Mouse (Mus musculus) erythroblast, embryonic 14.5 days (primary cell): Measurements from ENCODE around the gene Tspoap1. TPM values are rescaled to one million over a fixed set of nuclear protein-coding genes. Genes with fewer than 3 reads are reported as not detected.

Experiments
- H3K27me3 ChIP-seq: 2 replicates; pipeline ENCODE4 v1.6.1; 2012; ENCODE audit warnings: inconsistent platforms; ENCODE audit not compliant: control insufficient read depth
- H3K36me3 ChIP-seq: 2 replicates; pipeline ENCODE4 v1.6.1; 2012; ENCODE audit warnings: mild to moderate bottlenecking, inconsistent platforms; ENCODE audit not compliant: control insufficient read depth
- H3K4me1 ChIP-seq: 2 replicates; pipeline ENCODE4 v1.6.1; 2012; ENCODE audit warnings: inconsistent platforms; ENCODE audit not compliant: control insufficient read depth
- H3K4me3 ChIP-seq: replicated peaks from 2 replicates; pipeline ENCODE3; 2012; ENCODE audit warnings: moderate library complexity, mild to moderate bottlenecking, inconsistent platforms
- H3K9me3 ChIP-seq: 2 replicates; pipeline ENCODE4 v1.6.1; 2012; ENCODE audit warnings: low read length, inconsistent platforms, mixed read lengths; ENCODE audit not compliant: control insufficient read depth
- GATA1 ChIP-seq: IDR thresholded peaks from 2 replicates; pipeline ENCODE4 v1.6.1; 2012; ENCODE audit warnings: low read length, inconsistent platforms, mixed read lengths
- TAL1 ChIP-seq: IDR thresholded peaks from 3 replicates; pipeline ENCODE4 v1.6.1; 2012; ENCODE audit warnings: low read length, inconsistent platforms, mixed read lengths
- polyA plus RNA-seq: library from polyadenylated mRNA; stranded (reverse); fragments of >175 nt; gene quantifications from 2 replicates; pipeline ENCODE4 v1.2.3, GENCODE M21; 2012

The Tspoap1 gene
- polyA plus RNA-seq, 1 experiment: 0.71 TPM

DNA sequence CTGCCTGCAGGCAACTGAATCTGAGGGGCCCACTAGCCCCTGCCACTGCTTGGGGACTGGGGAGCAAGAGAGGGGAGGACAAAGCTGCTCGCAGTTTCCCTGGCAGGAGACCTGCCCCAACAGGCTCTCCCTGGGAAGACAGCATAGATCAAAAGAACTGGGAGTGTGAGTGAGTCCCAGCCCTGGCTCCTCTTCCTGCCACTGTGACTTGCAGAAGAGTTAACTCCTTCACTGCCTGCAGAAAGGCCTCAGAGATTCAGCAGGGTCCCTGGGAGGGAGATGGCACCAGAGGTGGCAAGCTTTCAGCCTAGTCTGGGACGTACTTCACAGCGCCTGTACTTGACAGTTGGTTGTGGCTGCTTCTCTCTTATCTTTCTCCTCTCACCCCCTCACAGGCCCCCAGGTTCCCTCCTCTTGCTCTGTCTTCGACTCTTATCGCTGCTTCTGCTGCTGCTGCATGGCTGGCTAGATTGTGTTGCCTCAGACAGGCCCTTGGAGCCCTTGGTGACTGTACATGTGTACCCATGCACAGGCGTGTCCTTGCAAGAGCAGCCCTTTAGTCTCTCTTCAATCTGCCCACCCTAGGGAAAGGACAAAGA is 34.3 kb upstream of the Tspoap1 start:
- peaks cover 92% of the 10 kb centered on the region for H3K4me1 ChIP-seq
- no peaks in the 10 kb centered on the region for H3K27me3 ChIP-seq
- peak; percentile 81 for TF ChIP-seq TAL1
- TF ChIP-seq GATA1: peak; percentile 95
- peak overlapping the region; percentile 57 for H3K4me3 ChIP-seq
- H3K9me3 ChIP-seq: peaks cover 3% of the 10 kb centered on the region; the same call in 1 of the 2 replicates
- peaks cover 39% of the 10 kb centered on the region for H3K36me3 ChIP-seq

DNA sequence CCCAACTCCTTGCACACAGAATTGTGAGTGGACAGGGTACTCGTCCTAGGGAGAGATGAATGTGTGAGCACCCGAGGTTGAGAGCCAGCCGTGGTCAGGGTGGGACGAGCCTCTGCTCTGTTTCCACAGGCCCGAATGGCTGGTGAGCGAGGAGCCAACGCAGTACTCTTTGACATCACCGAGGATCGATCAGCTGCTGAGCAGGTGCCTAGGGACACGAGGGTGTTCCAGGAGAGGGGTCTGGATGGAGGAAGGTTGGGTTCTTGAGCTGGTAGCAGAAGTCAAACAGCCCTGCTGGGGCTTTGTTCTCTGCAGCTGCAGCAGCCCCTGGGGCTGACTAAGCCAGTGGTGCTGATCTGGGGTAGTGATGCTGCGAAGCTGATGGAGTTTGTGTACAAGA is 33.3 kb upstream of the Tspoap1 start:
- TF ChIP-seq TAL1 (no peak), GATA1 (no peak)
- peaks cover 3% of the 10 kb centered on the region; the same call in 1 of the 2 replicates for H3K9me3 ChIP-seq
- peaks cover 49% of the 10 kb centered on the region for H3K36me3 ChIP-seq
- H3K27me3 ChIP-seq: no peaks in the 10 kb centered on the region
- H3K4me1 ChIP-seq: peaks cover 96% of the 10 kb centered on the region
- H3K4me3 ChIP-seq: peak overlapping the region; percentile 57

DNA sequence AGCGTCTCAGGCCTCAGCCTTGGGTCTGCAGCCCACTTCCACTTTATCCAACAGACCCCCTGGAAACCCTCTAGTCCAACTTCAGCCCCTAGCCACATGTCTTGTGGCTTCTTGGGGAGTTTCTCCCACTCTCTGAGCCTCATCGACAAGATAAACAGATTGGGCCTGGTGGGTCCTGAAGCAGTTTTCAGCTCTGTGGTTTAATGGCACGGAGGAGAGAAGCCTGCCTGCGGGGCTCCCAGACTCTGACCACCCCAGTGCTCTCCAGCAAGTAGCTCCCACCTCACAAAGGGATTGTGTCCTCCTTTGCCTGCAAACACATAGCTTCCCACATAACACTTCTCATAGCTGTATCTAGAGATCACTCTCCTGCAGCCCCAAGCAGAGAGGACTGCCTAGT is 32.9 kb upstream of the Tspoap1 start:
- Histone ChIP-seq H3K36me3 (peaks cover 53% of the 10 kb centered on the region), H3K9me3 (peaks cover 3% of the 10 kb centered on the region; the same call in 1 of the 2 replicates), H3K27me3 (no peaks in the 10 kb centered on the region), H3K4me1 (peaks cover 99% of the 10 kb centered on the region), H3K4me3 (peak overlapping the region; percentile 57)
- no peak for TF ChIP-seq TAL1

DNA sequence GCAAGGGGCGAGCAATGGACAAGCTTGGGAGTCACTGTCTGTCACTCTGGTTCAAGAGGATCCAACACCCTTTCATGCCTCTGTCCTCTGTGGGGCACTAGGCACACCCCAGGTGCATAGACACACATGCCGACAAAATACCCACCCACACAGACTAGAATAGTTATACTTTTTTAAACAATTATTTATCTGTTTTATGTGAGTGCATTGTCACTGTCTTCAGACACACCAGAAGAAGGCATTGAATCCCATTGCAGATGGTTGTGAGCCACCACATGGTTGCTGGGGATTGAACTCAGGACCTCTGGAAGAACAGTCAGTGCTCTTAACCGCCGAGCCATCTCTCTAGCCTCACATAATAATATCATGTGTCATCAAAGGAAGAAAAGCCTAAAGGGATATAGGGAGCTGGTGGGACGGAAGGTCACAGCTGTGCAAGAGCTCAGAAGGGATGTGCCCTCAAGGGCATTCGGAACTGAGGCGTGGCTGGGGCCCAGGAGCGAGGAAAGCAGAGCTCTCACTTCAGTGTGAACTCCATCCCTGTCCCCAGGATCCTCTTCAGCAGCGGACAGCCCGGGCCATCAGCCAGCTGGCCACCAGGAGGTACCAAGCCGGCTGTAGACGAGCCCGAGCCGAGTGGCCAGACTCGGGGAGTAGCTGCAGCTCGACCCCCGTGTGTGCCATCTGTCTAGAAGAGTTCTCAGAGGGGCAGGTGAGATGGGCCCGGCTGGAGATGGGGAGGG is 31.3 kb upstream of the Tspoap1 start:
- Histone ChIP-seq H3K4me1 (peaks cover 100% of the 10 kb centered on the region), H3K9me3 (no peaks in the 10 kb centered on the region), H3K36me3 (peaks cover 59% of the 10 kb centered on the region), H3K4me3 (peak overlapping the region; percentile 66), H3K27me3 (no peaks in the 10 kb centered on the region)
- no peak for TF ChIP-seq GATA1
- TF ChIP-seq TAL1: no peak

DNA sequence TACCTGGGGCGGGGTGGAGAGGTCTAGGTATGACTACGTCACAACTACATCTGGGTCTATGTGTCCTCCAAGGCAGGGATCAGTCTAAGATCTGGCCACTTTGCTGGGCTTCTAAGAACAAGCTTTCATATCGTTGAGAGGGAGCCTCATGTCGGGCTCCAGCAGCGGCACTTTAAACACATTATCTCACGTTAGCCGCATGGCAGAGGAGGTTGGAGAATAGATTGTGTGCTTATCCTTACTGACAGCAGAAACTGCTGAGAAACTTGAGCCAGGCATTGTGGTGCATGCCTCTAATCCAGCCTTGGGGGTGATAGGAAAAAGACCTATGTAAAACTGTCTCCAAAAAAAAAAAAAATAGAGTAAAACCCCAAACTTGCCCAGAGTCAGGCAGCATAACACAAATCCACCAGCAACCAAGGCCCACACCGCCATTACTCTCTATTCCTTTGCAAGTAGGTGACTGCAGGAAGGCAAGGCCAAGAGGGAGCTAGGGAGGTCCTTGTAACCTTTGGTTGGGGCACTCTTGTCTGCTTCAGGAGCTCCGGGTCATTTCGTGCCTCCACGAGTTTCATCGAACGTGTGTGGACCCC is 30.7 kb upstream of the Tspoap1 start:
- Histone ChIP-seq H3K36me3 (peaks cover 66% of the 10 kb centered on the region), H3K9me3 (no peaks in the 10 kb centered on the region), H3K4me3 (peak overlapping the region; percentile 66), H3K4me1 (peaks cover 100% of the 10 kb centered on the region), H3K27me3 (no peaks in the 10 kb centered on the region)
- TF ChIP-seq GATA1 (peak; percentile 37; the same call in 1 of the 2 replicates), TAL1 (peak; percentile 56; the same call in 1 of the 3 replicates)

DNA sequence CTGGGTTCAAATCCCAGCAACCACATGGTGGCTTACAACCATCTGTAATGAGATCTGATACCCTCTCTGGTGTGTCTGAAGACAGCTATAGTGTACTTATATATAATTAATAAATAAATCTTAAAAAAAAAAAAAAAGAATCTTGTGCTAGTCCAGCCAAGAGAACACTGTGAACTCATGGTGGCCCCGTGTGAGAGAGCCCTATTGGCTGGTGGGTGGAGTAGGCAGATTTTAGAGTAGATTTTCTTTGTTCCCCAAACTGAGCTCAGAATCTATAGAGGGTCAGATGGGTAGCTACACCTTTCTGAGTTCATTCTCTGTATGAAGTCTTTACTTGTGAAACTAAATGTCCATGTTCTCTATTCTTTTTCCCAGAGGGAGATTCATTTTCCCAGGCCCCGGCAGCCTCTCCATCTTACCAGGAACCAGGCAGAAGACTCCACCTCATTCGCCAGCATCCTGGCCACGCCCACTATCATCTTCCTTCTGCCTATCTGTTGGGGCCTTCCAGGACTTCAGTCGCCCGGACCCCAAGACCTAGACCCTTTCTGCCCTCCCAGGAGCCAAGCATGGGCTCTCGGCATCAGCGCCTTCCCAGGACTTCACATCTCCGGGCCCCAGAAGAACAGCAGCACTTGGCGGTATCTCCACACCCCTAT is 29.6 kb upstream of the Tspoap1 start:
- H3K9me3 ChIP-seq: no peaks in the 10 kb centered on the region
- peaks cover 72% of the 10 kb centered on the region for H3K36me3 ChIP-seq
- TF ChIP-seq TAL1: no peak
- H3K4me3 ChIP-seq: peak overlapping the region; percentile 33
- H3K4me1 ChIP-seq: peaks cover 100% of the 10 kb centered on the region
- H3K27me3 ChIP-seq: no peaks in the 10 kb centered on the region

DNA sequence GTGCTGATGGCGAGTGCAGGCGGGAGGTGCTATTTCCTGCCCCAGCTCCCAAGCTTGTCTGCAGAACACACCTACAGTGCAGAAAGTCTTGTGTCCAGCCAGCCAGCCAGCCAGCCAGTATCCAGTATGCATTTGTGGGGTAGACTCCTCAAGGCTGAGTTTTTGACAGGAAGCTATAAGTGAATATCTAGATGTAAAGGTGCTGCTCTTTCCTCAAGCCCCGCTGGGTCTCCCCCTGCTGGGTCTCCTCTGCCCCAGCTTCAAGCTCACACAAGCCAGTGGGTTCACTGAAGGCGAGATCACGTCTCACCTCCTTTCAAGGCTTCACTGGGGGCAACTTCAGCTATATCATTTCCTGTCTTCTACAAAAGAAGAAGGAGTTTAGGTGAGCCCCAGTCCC is 26.0 kb upstream of the Tspoap1 start:
- TF ChIP-seq GATA1: no peak
- no peak for TF ChIP-seq TAL1
- peaks cover 86% of the 10 kb centered on the region for H3K4me1 ChIP-seq
- H3K4me3 ChIP-seq: peak overlapping the region; percentile 42
- H3K27me3 ChIP-seq: no peaks in the 10 kb centered on the region
- no peaks in the 10 kb centered on the region for H3K9me3 ChIP-seq
- peaks cover 68% of the 10 kb centered on the region for H3K36me3 ChIP-seq

DNA sequence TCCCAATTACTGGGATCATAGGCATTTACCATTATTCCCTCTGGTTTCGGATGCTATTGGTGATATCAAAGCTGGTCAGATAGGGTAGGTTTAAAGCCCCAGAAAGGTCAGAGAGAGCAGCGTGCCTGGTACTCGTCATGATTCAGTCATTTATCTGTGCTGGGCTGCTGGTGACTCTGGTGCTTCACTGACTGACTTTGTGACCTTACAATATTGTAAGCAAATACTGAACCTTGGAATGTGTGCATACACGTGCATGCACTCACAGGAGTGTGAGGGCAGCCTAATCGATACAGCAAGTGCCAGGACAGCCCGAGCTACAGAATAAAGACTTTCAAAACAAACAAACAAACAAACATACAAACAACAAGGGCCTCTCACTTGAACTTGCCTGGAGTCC is 24.6 kb upstream of the Tspoap1 start:
- H3K4me3 ChIP-seq: peak overlapping the region; percentile 70
- H3K9me3 ChIP-seq: no peaks in the 10 kb centered on the region
- peaks cover 84% of the 10 kb centered on the region for H3K4me1 ChIP-seq
- TF ChIP-seq TAL1: no peak
- TF ChIP-seq GATA1: peak; percentile 38
- no peaks in the 10 kb centered on the region for H3K27me3 ChIP-seq
- peaks cover 77% of the 10 kb centered on the region for H3K36me3 ChIP-seq

DNA sequence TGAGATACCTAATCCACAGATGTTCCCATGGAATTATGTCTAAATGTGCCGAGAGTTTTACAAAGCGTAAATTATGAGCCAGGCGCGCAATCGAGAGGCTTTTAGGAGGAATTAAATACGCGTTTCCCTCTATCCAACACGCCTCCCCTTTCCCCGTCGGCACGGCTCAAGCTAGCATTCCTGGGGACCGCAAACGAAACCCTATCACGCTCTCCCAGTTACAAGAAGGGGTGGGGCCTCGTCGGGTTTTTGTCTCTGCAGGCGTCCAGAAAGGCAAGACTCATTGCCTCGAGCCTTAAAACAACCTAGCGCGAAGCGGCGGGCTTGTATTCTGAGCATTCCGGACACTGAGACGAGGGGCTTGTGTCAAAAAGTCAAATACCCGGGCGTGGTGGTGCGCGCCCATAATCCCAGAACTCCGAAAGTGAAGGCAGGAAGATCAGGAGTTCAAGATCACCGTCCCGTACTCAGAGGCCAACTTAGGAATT is 23.6 kb upstream of the Tspoap1 start:
- H3K4me1 ChIP-seq: peaks cover 74% of the 10 kb centered on the region
- H3K27me3 ChIP-seq: no peaks in the 10 kb centered on the region
- H3K9me3 ChIP-seq: no peaks in the 10 kb centered on the region
- peak overlapping the region; percentile 70 for H3K4me3 ChIP-seq
- TF ChIP-seq GATA1 (no peak), TAL1 (no peak)
- peaks cover 77% of the 10 kb centered on the region for H3K36me3 ChIP-seq
